Mouse (Mus musculus) midbrain, embryonic 16.5 days (tissue): ENCODE results near the gene Epha3. TPM values are rescaled to one million over a fixed set of nuclear protein-coding genes. Genes with fewer than 3 reads are reported as not detected.

ENCODE experiments used
- ATAC-seq: fragments of 200-750 bp; cut with Nextera tagmentation; 2 replicates; pipeline ENCODE4 v1.8.0; 2017; ENCODE audit warnings: moderate TSS enrichment
- H3K27ac ChIP-seq: fragments of 300-500 bp; sonication (generic); 2 replicates; pipeline ENCODE4 v1.5.1; 2014; ENCODE audit warnings: mild to moderate bottlenecking, low read length, mixed read lengths
- H3K27me3 ChIP-seq: fragments of 300-500 bp; sonication (generic); 2 replicates; pipeline ENCODE4 v1.6.1; 2014; ENCODE audit warnings: low read depth, low read length, mixed read lengths; ENCODE audit not compliant: control insufficient read depth, insufficient read depth
- H3K36me3 ChIP-seq: fragments of 300-500 bp; sonication (generic); 2 replicates; pipeline ENCODE4 v1.6.1; 2014; ENCODE audit warnings: mild to moderate bottlenecking, low read length, moderate library complexity, mixed read lengths; ENCODE audit not compliant: control insufficient read depth, insufficient read depth
- H3K4me1 ChIP-seq: fragments of 300-500 bp; sonication (generic); 2 replicates; pipeline ENCODE4 v1.6.1; 2014; ENCODE audit warnings: mild to moderate bottlenecking, low read length, mixed read lengths; ENCODE audit not compliant: control insufficient read depth, insufficient read depth
- H3K4me2 ChIP-seq: fragments of 300-500 bp; sonication (generic); 2 replicates; pipeline ENCODE4 v1.6.1; 2014; ENCODE audit warnings: mild to moderate bottlenecking, low read length, mixed read lengths
- H3K4me3 ChIP-seq: fragments of 300-500 bp; sonication (generic); 2 replicates; pipeline ENCODE4 v1.5.1; 2014; ENCODE audit warnings: low read depth, mild to moderate bottlenecking, low read length, moderate library complexity, mixed read lengths
- H3K9ac ChIP-seq: fragments of 300-500 bp; sonication (generic); 2 replicates; pipeline ENCODE4 v1.6.1; 2014; ENCODE audit warnings: low read depth, low read length, mixed read lengths
- H3K9me3 ChIP-seq: fragments of 300-500 bp; sonication (generic); replicated peaks from 2 replicates; pipeline ENCODE4 v1.6.1; 2014; ENCODE audit warnings: mild to moderate bottlenecking, low read length, mixed read lengths; ENCODE audit not compliant: control insufficient read depth, poor library complexity, severe bottlenecking
- WGBS: fragments of 180-500 bp; shearing (Covaris S2); extraction: QIAGEN DNeasy Blood & Tissue Kit; methylation state at CpG from one replicate; pipeline ENCODE4 v1.1.7; 2014; 5-methylcytosine and 5-hydroxymethylcytosine counted together
- polyA plus RNA-seq: library from polyadenylated mRNA; unstranded; fragments of >200 nt; fragmentation: Nextera tagmentation; extraction: Ambion mirVana; gene quantifications from 2 replicates; pipeline ENCODE4 v1.2.1, GENCODE M21; 2015

Epha3 gene
- polyA plus RNA-seq, 1 experiment from 2014 or later, result 16.8 TPM

- ATAC-seq, result no peak
- H3K36me3 ChIP-seq, result no peaks in the 10 kb centered on the region
- H3K27ac ChIP-seq, result no peak overlapping the region
- no peaks in the 10 kb centered on the region for H3K9me3 ChIP-seq
- no peak overlapping the region for H3K4me2 ChIP-seq
- H3K27me3 ChIP-seq, result no peaks in the 10 kb centered on the region
- H3K9ac ChIP-seq, result no peak overlapping the region
- no peak overlapping the region for H3K4me3 ChIP-seq
- no peaks in the 10 kb centered on the region for H3K4me1 ChIP-seq
These were observed 324.5 kb downstream of the Epha3 start for GRCm38 (mm10) chr16:63539489-63539888.

- ATAC-seq, result no peak
- Histone ChIP-seq H3K9me3 (no peaks in the 10 kb centered on the region), H3K27ac (no peak overlapping the region), H3K9ac (no peak overlapping the region), H3K4me3 (no peak overlapping the region), H3K27me3 (no peaks in the 10 kb centered on the region), H3K4me2 (no peak overlapping the region), H3K4me1 (no peaks in the 10 kb centered on the region), H3K36me3 (no peaks in the 10 kb centered on the region)
- WGBS, result 68% methylated on average over 2 of the region's 2 CpGs
These were observed 335.2 kb downstream of the Epha3 start for GRCm38 (mm10) chr16:63528821-63529220.

GRCm38 (mm10) chr16:63517636-63518035, 346.3 kb downstream of the Epha3 start:
- H3K9me3 ChIP-seq, result no peaks in the 10 kb centered on the region

GRCm38 (mm10) chr16:63510069-63510468, 353.9 kb downstream of the Epha3 start:
- no peaks in the 10 kb centered on the region for H3K9me3 ChIP-seq
- no peak overlapping the region for H3K9ac ChIP-seq
- ATAC-seq, result no peak
- H3K4me3 ChIP-seq, result no peak overlapping the region
- H3K27me3 ChIP-seq, result no peaks in the 10 kb centered on the region
- WGBS, result 94% methylated on average over 2 of the region's 2 CpGs
- no peaks in the 10 kb centered on the region for H3K36me3 ChIP-seq
- no peaks in the 10 kb centered on the region for H3K4me1 ChIP-seq
- no peak overlapping the region for H3K4me2 ChIP-seq
- H3K27ac ChIP-seq, result no peak overlapping the region

More at GRCm38 (mm10) chr16:63517636-63518035, 346.3 kb downstream of the Epha3 start:
- Histone ChIP-seq H3K4me3 (no peak overlapping the region), H3K9ac (no peak overlapping the region), H3K27me3 (no peaks in the 10 kb centered on the region), H3K36me3 (no peaks in the 10 kb centered on the region), H3K27ac (no peak overlapping the region), H3K4me1 (no peaks in the 10 kb centered on the region), H3K4me2 (no peak overlapping the region)
- no peak for ATAC-seq
- WGBS, result 91% methylated on average over 1 of the region's 1 CpGs

GRCm38 (mm10) chr16:63506437-63506836, 357.5 kb downstream of the Epha3 start:
- Histone ChIP-seq H3K27ac (no peak overlapping the region), H3K4me1 (no peaks in the 10 kb centered on the region), H3K4me2 (no peak overlapping the region), H3K36me3 (no peaks in the 10 kb centered on the region), H3K4me3 (no peak overlapping the region), H3K9me3 (no peaks in the 10 kb centered on the region), H3K9ac (no peak overlapping the region), H3K27me3 (no peaks in the 10 kb centered on the region)
- no peak for ATAC-seq
- 77% methylated on average over 2 of the region's 2 CpGs for WGBS

- H3K9ac ChIP-seq, result no peak overlapping the region
- H3K4me1 ChIP-seq, result no peaks in the 10 kb centered on the region
- no peak for ATAC-seq
- H3K4me3 ChIP-seq, result no peak overlapping the region
- H3K4me2 ChIP-seq, result no peak overlapping the region
- WGBS, result 60% methylated on average over 6 of the region's 6 CpGs
- H3K27ac ChIP-seq, result no peak overlapping the region
- no peaks in the 10 kb centered on the region for H3K9me3 ChIP-seq
- no peaks in the 10 kb centered on the region for H3K27me3 ChIP-seq
- H3K36me3 ChIP-seq, result no peaks in the 10 kb centered on the region
These were observed 362.5 kb downstream of the Epha3 start for GRCm38 (mm10) chr16:63501456-63501855.

GRCm38 (mm10) chr16:63500975-63501393, 363.0 kb downstream of the Epha3 start:
- no peak overlapping the region for H3K4me3 ChIP-seq
- no peak overlapping the region for H3K9ac ChIP-seq
- ATAC-seq, result no peak
- H3K4me2 ChIP-seq, result no peak overlapping the region
- H3K9me3 ChIP-seq, result no peaks in the 10 kb centered on the region
- 45% methylated on average over 4 of the region's 4 CpGs for WGBS
- no peaks in the 10 kb centered on the region for H3K27me3 ChIP-seq
- no peak overlapping the region for H3K27ac ChIP-seq
- no peaks in the 10 kb centered on the region for H3K36me3 ChIP-seq
- H3K4me1 ChIP-seq, result no peaks in the 10 kb centered on the region
